Mouse (Mus musculus): Measurements from ENCODE around the gene Tmem232. TPM values are rescaled to one million over a fixed set of nuclear protein-coding genes. Genes with fewer than 3 reads are reported as not detected.
"Not testable (repeated sequence)": the region's sequence is repeated elsewhere in the genome, so short reads cannot be mapped to it uniquely, and the experiment has no call there.

Tmem232 gene
- total RNA-seq (2021): not detected

- peak; percentile 43 to 55 for DNase-seq
- intact Hi-C loops (cut with DNase I): no loop called here
Observed at GRCm38 (mm10) chr17:65540441-65541272, at the start of gene Tmem232. Tmem232 (minus strand) TSS chr17:65540782.

- intact Hi-C loops (cut with DNase I): no loop called here
- no peak for DNase-seq
Observed at GRCm38 (mm10) chr17:65586892-65587291, 46.3 kb upstream of the Tmem232 start.

- intact Hi-C loops (cut with DNase I): no loop called here
- no peak for DNase-seq
Observed at GRCm38 (mm10) chr17:65581440-65581839, 40.9 kb upstream of the Tmem232 start.

GRCm38 (mm10) chr17:65579766-65580165, 39.2 kb upstream of the Tmem232 start:
- no peak for DNase-seq
- intact Hi-C loops (cut with DNase I): no loop called here

- DNase-seq: no peak
- intact Hi-C loops (cut with DNase I): no loop called here
Observed at GRCm38 (mm10) chr17:65575339-65575738, 34.8 kb upstream of the Tmem232 start.

GRCm38 (mm10) chr17:65574850-65575249, 34.3 kb upstream of the Tmem232 start:
- intact Hi-C loops (cut with DNase I): no loop called here
- DNase-seq: no peak

GRCm38 (mm10) chr17:65571866-65572265, 31.3 kb upstream of the Tmem232 start:
- intact Hi-C loops (cut with DNase I): no loop called here
- peak in 1 of 2 experiments; percentile 14 for DNase-seq

GRCm38 (mm10) chr17:65571466-65571865, 30.9 kb upstream of the Tmem232 start:
- DNase-seq: no peak

GRCm38 (mm10) chr17:65564189-65564588, 23.6 kb upstream of the Tmem232 start:
- no peak for DNase-seq
- intact Hi-C loops (cut with DNase I): no loop called here

More at GRCm38 (mm10) chr17:65571466-65571865, 30.9 kb upstream of the Tmem232 start:
- intact Hi-C loops (cut with DNase I): no loop called here

- intact Hi-C loops (cut with DNase I): no loop called here
- no peak for DNase-seq
Observed at GRCm38 (mm10) chr17:65563345-65563744, 22.8 kb upstream of the Tmem232 start.

GRCm38 (mm10) chr17:65562761-65563160, 22.2 kb upstream of the Tmem232 start:
- intact Hi-C loops (cut with DNase I): no loop called here
- DNase-seq: peak; percentile 69 to 76

- DNase-seq: no peak
- intact Hi-C loops (cut with DNase I): no loop called here
Observed at GRCm38 (mm10) chr17:65561361-65562015, 20.9 kb upstream of the Tmem232 start.

GRCm38 (mm10) chr17:65559273-65559672, 18.7 kb upstream of the Tmem232 start:
- intact Hi-C loops (cut with DNase I): no loop called here
- DNase-seq: no peak

GRCm38 (mm10) chr17:65558788-65559187, 18.2 kb upstream of the Tmem232 start:
- intact Hi-C loops (cut with DNase I): no loop called here
- DNase-seq: no peak

GRCm38 (mm10) chr17:65558217-65558616, 17.6 kb upstream of the Tmem232 start:
- DNase-seq: peak; percentile 63 to 72
- intact Hi-C loops (cut with DNase I): no loop called here

- no peak for DNase-seq
- intact Hi-C loops (cut with DNase I): no loop called here
Observed at GRCm38 (mm10) chr17:65557212-65557611, 16.6 kb upstream of the Tmem232 start.

GRCm38 (mm10) chr17:65556798-65557197, 16.2 kb upstream of the Tmem232 start:
- no peak for DNase-seq
- intact Hi-C loops (cut with DNase I): no loop called here

- intact Hi-C loops (cut with DNase I): no loop called here
- DNase-seq: no peak
Observed at GRCm38 (mm10) chr17:65552426-65552997, 11.9 kb upstream of the Tmem232 start.

- intact Hi-C loops (cut with DNase I): no loop called here
- DNase-seq: no peak
Observed at GRCm38 (mm10) chr17:65550357-65550756, 9.8 kb upstream of the Tmem232 start.

- intact Hi-C loops (cut with DNase I): no loop called here
- DNase-seq: peak; percentile 29 to 33
Observed at GRCm38 (mm10) chr17:65548698-65549365, 8.2 kb upstream of the Tmem232 start.

- DNase-seq; intact Hi-C loops (cut with DNase I): not testable (repeated sequence)
Observed at GRCm38 (mm10) chr17:65546221-65546620, 5.6 kb upstream of the Tmem232 start.
